Mouse (Mus musculus) G1E (cell line): ENCODE results near the gene Olfr609. TPM values are rescaled to one million over a fixed set of nuclear protein-coding genes. Genes with fewer than 3 reads are reported as not detected.

Experiments used
- ATAC-seq: 2 replicates; pipeline ENCODE4 v1.8.0; 2016; ENCODE audit warnings: mild to moderate bottlenecking; ENCODE audit not compliant: insufficient number of reproducible peaks, poor library complexity, low FRiP score, severe bottlenecking; ENCODE audit errors: extremely low read depth
- DNase-seq: peaks from one replicate; pipeline ENCODE4 v3.0.0; 2012; ENCODE audit warnings: low spot score
- H3K27me3 ChIP-seq: 2 replicates; pipeline ENCODE4 v1.6.1; 2012; ENCODE audit warnings: mild to moderate bottlenecking, low read length, inconsistent platforms; ENCODE audit not compliant: insufficient read depth
- H3K36me3 ChIP-seq: replicated peaks from 2 replicates; pipeline ENCODE3; 2012; ENCODE audit warnings: mild to moderate bottlenecking, inconsistent platforms
- H3K4me1 ChIP-seq: 2 replicates; pipeline ENCODE4 v1.6.1; 2012; ENCODE audit warnings: low read depth, low read length, inconsistent platforms, mixed read lengths; ENCODE audit not compliant: insufficient read depth
- H3K4me3 ChIP-seq: 2 replicates; pipeline ENCODE4 v1.5.1; 2012; ENCODE audit warnings: low read depth, mild to moderate bottlenecking, inconsistent platforms, low read length, moderate library complexity, mixed read lengths
- H3K9me3 ChIP-seq: replicated peaks from 2 replicates; pipeline ENCODE4 v1.6.1; 2012; ENCODE audit warnings: inconsistent platforms
- CTCF ChIP-seq: IDR thresholded peaks from 2 replicates; pipeline ENCODE4 v1.5.1; 2012; ENCODE audit warnings: low read depth, low read length, inconsistent platforms, mixed read lengths
- GATA1 ChIP-seq: IDR thresholded peaks from 2 replicates; pipeline ENCODE4 v1.6.1; 2012; ENCODE audit warnings: borderline replicate concordance, low read length, inconsistent platforms, mixed read lengths
- GATA2 ChIP-seq: IDR thresholded peaks from 2 replicates; pipeline ENCODE4 v1.6.1; 2012; ENCODE audit warnings: low read depth, low read length, inconsistent platforms, borderline replicate concordance
- POLR2AphosphoS5 ChIP-seq: IDR thresholded peaks from 2 replicates; pipeline ENCODE4 v1.6.1; 2012; ENCODE audit warnings: low read depth, low read length, inconsistent platforms; ENCODE audit not compliant: insufficient replicate concordance
- TAL1 ChIP-seq: conservative IDR thresholded peaks from 2 replicates; pipeline ENCODE4 v1.6.1; 2012; ENCODE audit warnings: low read depth, low read length, inconsistent platforms, mixed read lengths
- polyA plus RNA-seq: library from polyadenylated mRNA; stranded (reverse); fragments of >175 nt; gene quantifications from 2 replicates; pipeline ENCODE4 v1.2.3, GENCODE M21; 2012
- total RNA-seq, 2 experiments: library from RNA; stranded (forward) in 1 of 2; stranded (reverse) in 1 of 2; fragments of 200-1000 nt in 1 of 2; fragments of >200 nt in 1 of 2; fragmentation: Nextera tagmentation in 1 of 2; gene quantifications; 2 replicates each; pipeline ENCODE4 v1.2.3; 2014 to 2017

Olfr609 gene
- total and polyA plus RNA-seq, 3 experiments = not detected

- no peak for TF ChIP-seq GATA2
- no peak for TF ChIP-seq GATA1
- TF ChIP-seq POLR2AphosphoS5 = no peak
- no peak for TF ChIP-seq TAL1
- no peak for TF ChIP-seq CTCF
- H3K4me3 ChIP-seq = no peak within 1 kb of the TSS
- no peaks in the 10 kb centered on the region for H3K4me1 ChIP-seq
- H3K27me3 ChIP-seq = peaks cover 8% of the 10 kb centered on the region; the same call in 1 of the 2 replicates
- no peaks in the 10 kb centered on the region for H3K36me3 ChIP-seq
- ATAC-seq = no peak
- DNase-seq = no peak
- H3K9me3 ChIP-seq = no peaks in the 10 kb centered on the region
Measured at GRCm38 (mm10) chr7:103448746-103449145, 49.1 kb downstream of the Olfr609 start, which contains the start of gene Olfr606. Gene Olfr606 (plus strand): TSS chr7:103449046.

GRCm38 (mm10) chr7:103445339-103445738, 52.5 kb downstream of the Olfr609 start, which contains the start of gene Olfr605:
Gene Olfr605 (minus strand): TSS chr7:103445439.
- Histone ChIP-seq H3K27me3 (0 out of 2 replicates have a peak, but pooled peaks cover 5% of the 10 kb centered on the region), H3K9me3 (no peaks in the 10 kb centered on the region), H3K4me1 (no peaks in the 10 kb centered on the region), H3K4me3 (no peak within 1 kb of the TSS), H3K36me3 (no peaks in the 10 kb centered on the region)
- ATAC-seq = no peak
- no peak for TF ChIP-seq CTCF
- TF ChIP-seq POLR2AphosphoS5 = no peak
- TF ChIP-seq GATA2 = no peak
- TF ChIP-seq TAL1 = no peak
- no peak for TF ChIP-seq GATA1
- DNase-seq = no peak

Other genes with a start within 250 kb of the Olfr609 start
Only the 20 nearest of the 30 such genes appear.
- not detected in 2 replicates for gene Olfr599, start 162.1 kb downstream of the Olfr609 start, total RNA-seq (2014; fragmentation: Nextera tagmentation)
- gene Olfr599, start 162.1 kb downstream of the Olfr609 start, total RNA-seq (2017) = 0.71 TPM in 1 of 2 replicates, not detected in the other
- not detected in 2 replicates for gene Olfr599, start 162.1 kb downstream of the Olfr609 start, polyA plus RNA-seq
- not detected in 2 replicates for gene Olfr600, start 148.4 kb downstream of the Olfr609 start, total RNA-seq (2014; fragmentation: Nextera tagmentation)
- gene Olfr600, start 148.4 kb downstream of the Olfr609 start, total RNA-seq (2017) = 0.06 and 0.11 TPM in 2 replicates
- gene Olfr600, start 148.4 kb downstream of the Olfr609 start, polyA plus RNA-seq = not detected in 2 replicates
- not detected in 2 replicates for gene Olfr601, start 135.4 kb downstream of the Olfr609 start, total RNA-seq (2014; fragmentation: Nextera tagmentation)
- 0.11 TPM in 1 of 2 replicates, not detected in the other for gene Olfr601, start 135.4 kb downstream of the Olfr609 start, total RNA-seq (2017)
- gene Olfr601, start 135.4 kb downstream of the Olfr609 start, polyA plus RNA-seq = not detected in 2 replicates
- gene Olfr603, start 111.9 kb downstream of the Olfr609 start, total RNA-seq (2014; fragmentation: Nextera tagmentation) = not detected in 2 replicates
- gene Olfr603, start 111.9 kb downstream of the Olfr609 start, total RNA-seq (2017) = not detected in 2 replicates
- gene Olfr603, start 111.9 kb downstream of the Olfr609 start, polyA plus RNA-seq = not detected in 2 replicates
- gene Usp17lc, start 83.0 kb downstream of the Olfr609 start, total RNA-seq (2014; fragmentation: Nextera tagmentation) = not detected in 2 replicates
- gene Usp17lc, start 83.0 kb downstream of the Olfr609 start, total RNA-seq (2017) = 0.06 and 0.16 TPM in 2 replicates
- gene Usp17lc, start 83.0 kb downstream of the Olfr609 start, polyA plus RNA-seq = not detected in 2 replicates
- not detected in 2 replicates for gene Olfr605, start 52.6 kb downstream of the Olfr609 start, total RNA-seq (2014; fragmentation: Nextera tagmentation)
- gene Olfr605, start 52.6 kb downstream of the Olfr609 start, total RNA-seq (2017) = 0.22 TPM in 1 of 2 replicates, not detected in the other
- gene Olfr605, start 52.6 kb downstream of the Olfr609 start, polyA plus RNA-seq = not detected in 2 replicates
- not detected in 2 replicates for gene Olfr606, start 49.0 kb downstream of the Olfr609 start, total RNA-seq (2014; fragmentation: Nextera tagmentation)
- gene Olfr606, start 49.0 kb downstream of the Olfr609 start, total RNA-seq (2017) = 0.27 and 0.29 TPM in 2 replicates
- not detected in 2 replicates for gene Olfr606, start 49.0 kb downstream of the Olfr609 start, polyA plus RNA-seq
- gene Olfr607, start 33.9 kb downstream of the Olfr609 start, total RNA-seq (2014; fragmentation: Nextera tagmentation) = not detected in 2 replicates
- gene Olfr607, start 33.9 kb downstream of the Olfr609 start, total RNA-seq (2017) = under 0.01 and 0.11 TPM in 2 replicates
- not detected in 2 replicates for gene Olfr607, start 33.9 kb downstream of the Olfr609 start, polyA plus RNA-seq
- not detected in 2 replicates for gene Olfr608, start 28.2 kb downstream of the Olfr609 start, total RNA-seq (2014; fragmentation: Nextera tagmentation)
- gene Olfr608, start 28.2 kb downstream of the Olfr609 start, total RNA-seq (2017) = not detected in 2 replicates
- gene Olfr608, start 28.2 kb downstream of the Olfr609 start, polyA plus RNA-seq = not detected in 2 replicates
- gene Olfr610, start 14.1 kb upstream of the Olfr609 start, total RNA-seq (2014; fragmentation: Nextera tagmentation) = not detected in 2 replicates
- 0.11 and 0.12 TPM in 2 replicates for gene Olfr610, start 14.1 kb upstream of the Olfr609 start, total RNA-seq (2017)
- gene Olfr610, start 14.1 kb upstream of the Olfr609 start, polyA plus RNA-seq = not detected in 2 replicates
- gene Olfr611, start 22.8 kb upstream of the Olfr609 start, total RNA-seq (2014; fragmentation: Nextera tagmentation) = not detected in 2 replicates
- 0.17 TPM in 1 of 2 replicates, not detected in the other for gene Olfr611, start 22.8 kb upstream of the Olfr609 start, total RNA-seq (2017)
- not detected in 2 replicates for gene Olfr611, start 22.8 kb upstream of the Olfr609 start, polyA plus RNA-seq
- gene Olfr612, start 44.7 kb upstream of the Olfr609 start, total RNA-seq (2014; fragmentation: Nextera tagmentation) = not detected in 2 replicates
- 0.35 TPM in 1 of 2 replicates, not detected in the other for gene Olfr612, start 44.7 kb upstream of the Olfr609 start, total RNA-seq (2017)
- gene Olfr612, start 44.7 kb upstream of the Olfr609 start, polyA plus RNA-seq = not detected in 2 replicates
- not detected in 2 replicates for gene Olfr613, start 50.0 kb upstream of the Olfr609 start, total RNA-seq (2014; fragmentation: Nextera tagmentation)
- 0.05 TPM in 1 of 2 replicates, not detected in the other for gene Olfr613, start 50.0 kb upstream of the Olfr609 start, total RNA-seq (2017)
- gene Olfr613, start 50.0 kb upstream of the Olfr609 start, polyA plus RNA-seq = not detected in 2 replicates
- gene Olfr615, start 58.0 kb upstream of the Olfr609 start, total RNA-seq (2014; fragmentation: Nextera tagmentation) = not detected in 2 replicates
- 0.12 TPM in 1 of 2 replicates, not detected in the other for gene Olfr615, start 58.0 kb upstream of the Olfr609 start, total RNA-seq (2017)
- not detected in 2 replicates for gene Olfr615, start 58.0 kb upstream of the Olfr609 start, polyA plus RNA-seq
- not detected in 2 replicates for gene Olfr616, start 71.1 kb upstream of the Olfr609 start, total RNA-seq (2014; fragmentation: Nextera tagmentation)
- gene Olfr616, start 71.1 kb upstream of the Olfr609 start, total RNA-seq (2017) = 0.55 TPM in 1 of 2 replicates, not detected in the other
- not detected in 2 replicates for gene Olfr616, start 71.1 kb upstream of the Olfr609 start, polyA plus RNA-seq
- gene Olfr617, start 75.0 kb upstream of the Olfr609 start, total RNA-seq (2014; fragmentation: Nextera tagmentation) = not detected in 2 replicates
- 0.49 TPM in 1 of 2 replicates, not detected in the other for gene Olfr617, start 75.0 kb upstream of the Olfr609 start, total RNA-seq (2017)
- not detected in 2 replicates for gene Olfr617, start 75.0 kb upstream of the Olfr609 start, polyA plus RNA-seq
- not detected in 2 replicates for gene Olfr618, start 92.0 kb upstream of the Olfr609 start, total RNA-seq (2014; fragmentation: Nextera tagmentation)
- 0.05 TPM in 1 of 2 replicates, not detected in the other for gene Olfr618, start 92.0 kb upstream of the Olfr609 start, total RNA-seq (2017)
- not detected in 2 replicates for gene Olfr618, start 92.0 kb upstream of the Olfr609 start, polyA plus RNA-seq
- gene Olfr619, start 102.5 kb upstream of the Olfr609 start, total RNA-seq (2014; fragmentation: Nextera tagmentation) = not detected in 2 replicates
- not detected in 2 replicates for gene Olfr619, start 102.5 kb upstream of the Olfr609 start, total RNA-seq (2017)
- gene Olfr619, start 102.5 kb upstream of the Olfr609 start, polyA plus RNA-seq = not detected in 2 replicates
- not detected in 2 replicates for gene Olfr620, start 114.5 kb upstream of the Olfr609 start, total RNA-seq (2014; fragmentation: Nextera tagmentation)
- gene Olfr620, start 114.5 kb upstream of the Olfr609 start, total RNA-seq (2017) = 0.05 and 0.06 TPM in 2 replicates
- gene Olfr620, start 114.5 kb upstream of the Olfr609 start, polyA plus RNA-seq = not detected in 2 replicates
- not detected in 2 replicates for gene Olfr622, start 144.6 kb upstream of the Olfr609 start, total RNA-seq (2014; fragmentation: Nextera tagmentation)
- gene Olfr622, start 144.6 kb upstream of the Olfr609 start, total RNA-seq (2017) = 0.16 TPM in 1 of 2 replicates, not detected in the other
- not detected in 2 replicates for gene Olfr622, start 144.6 kb upstream of the Olfr609 start, polyA plus RNA-seq